Mouse (Mus musculus) MEL (cell line): ENCODE results near the gene Pakap.

Source experiments
- CHD2 ChIP-seq: IDR thresholded peaks from 2 replicates; pipeline ENCODE4 v1.6.1; 2011; ENCODE audit warnings: low read length, improper control_type of control experiment
- CTCF ChIP-seq, 3 experiments: IDR thresholded peaks in 2 of 3; conservative IDR thresholded peaks in 1 of 3; 2 replicates each; pipeline ENCODE4 v1.5.1; 2011 to 2012; ENCODE audit warnings: low read length in 3 of 3, low read depth in 2 of 3, mild to moderate bottlenecking in 2 of 3, improper control_type of control experiment in 1 of 3, inconsistent platforms in 1 of 3, mixed read lengths in 1 of 3, moderate library complexity in 1 of 3; ENCODE audit not compliant: control insufficient read depth in 1 of 3, insufficient read depth in 1 of 3, poor library complexity in 1 of 3, severe bottlenecking in 1 of 3
- EP300 ChIP-seq, 2 experiments: IDR thresholded peaks; 2 replicates each; pipeline ENCODE4 v1.6.1; 2011; ENCODE audit warnings: improper control_type of control experiment in 2 of 2, low read length in 2 of 2, low read depth in 1 of 2, mild to moderate bottlenecking in 1 of 2
- GABPA ChIP-seq: IDR thresholded peaks from 2 replicates; pipeline ENCODE4 v1.6.1; 2012; ENCODE audit warnings: low read depth, mild to moderate bottlenecking, inconsistent platforms, low read length, improper control_type of control experiment, moderate library complexity
- NELFE ChIP-seq: IDR thresholded peaks from 2 replicates; pipeline ENCODE4 v1.6.1; 2011; ENCODE audit warnings: low read depth, low read length, improper control_type of control experiment
- POLR2A ChIP-seq, 2 experiments: IDR thresholded peaks; 2 replicates each; pipeline ENCODE4 v1.6.1; 2011 to 2012; ENCODE audit warnings: low read length in 2 of 2, mild to moderate bottlenecking in 2 of 2, control low read depth in 1 of 2, improper control_type of control experiment in 1 of 2, low read depth in 1 of 2, moderate library complexity in 1 of 2; ENCODE audit not compliant: control insufficient read depth in 1 of 2, insufficient read depth in 1 of 2, poor library complexity in 1 of 2

DNA sequence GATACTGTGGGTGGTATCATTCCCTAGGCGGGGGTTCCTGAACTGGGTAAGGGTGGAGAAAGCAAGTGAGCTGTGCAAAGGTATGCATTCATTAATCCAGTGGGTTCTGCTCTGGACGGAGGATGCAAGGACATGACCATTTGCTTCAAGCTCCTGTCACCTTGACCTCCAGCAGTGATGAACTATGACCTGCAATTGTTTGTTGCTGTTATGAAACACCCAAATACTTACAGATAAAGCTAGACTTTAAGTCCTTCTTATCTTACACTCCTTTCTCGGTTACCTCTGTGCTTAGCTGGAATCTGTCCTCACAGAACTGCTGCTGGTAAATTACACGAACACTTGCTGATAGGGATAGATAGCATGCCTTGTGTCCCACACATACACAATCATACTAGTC lies 372.7 kb downstream of the Pakap start:
- TF ChIP-seq POLR2A (IDR thresholded peaks at IDR 0.05; ENCODE audit: control insufficient read depth in 1 of 2, insufficient read depth in 1 of 2, low read depth in 1 of 2, low read length in 2 of 2, poor library complexity in 1 of 2), result no peak
- TF ChIP-seq CHD2, result no peak
- no peak for TF ChIP-seq GABPA
- no peak for TF ChIP-seq NELFE
- TF ChIP-seq CTCF (IDR thresholded peaks at IDR 0.05 in 2 of 3, conservative IDR thresholded peaks at IDR 0.05 in 1 of 3; ENCODE audit: control insufficient read depth in 1 of 3, insufficient read depth in 1 of 3, low read depth in 2 of 3, low read length in 3 of 3, poor library complexity in 1 of 3, severe bottlenecking in 1 of 3), result no peak
- TF ChIP-seq EP300 (IDR thresholded peaks at IDR 0.05; ENCODE audit: low read depth in 1 of 2, low read length in 2 of 2), result no peak
